Mouse (Mus musculus): ENCODE measurements at regions not wholly inside any gene's neighbourhood (a gene's known extent, or its start where the extent isn't known, plus 50 kb on each side); places are given as distances from the start of the nearest gene placed in this dataset.

- no peak for DNase-seq
Observed at GRCm38 (mm10) chr2:101370991-101371736, 253.4 kb upstream of the Rag2 start.

GRCm38 (mm10) chr2:101371834-101372493 lies 252.6 kb upstream of the Rag2 start:
- no peak for DNase-seq

- DNase-seq, result no peak
Observed at GRCm38 (mm10) chr2:101380595-101380994, 243.9 kb upstream of the Rag2 start.

GRCm38 (mm10) chr2:101415002-101415401 lies 209.5 kb upstream of the Rag2 start:
- DNase-seq, result no peak

- DNase-seq, result no peak
Observed at GRCm38 (mm10) chr2:101416702-101417101, 207.8 kb upstream of the Rag2 start.

- peak; percentile 40 for DNase-seq
Observed at GRCm38 (mm10) chr2:101433141-101433895, 191.2 kb upstream of the Rag2 start.

GRCm38 (mm10) chr2:101440231-101440630 lies 184.3 kb upstream of the Rag2 start:
- DNase-seq, result no peak

GRCm38 (mm10) chr2:101441081-101441630 lies 183.4 kb upstream of the Rag2 start:
- DNase-seq, result no peak

GRCm38 (mm10) chr2:101455591-101455990 lies 168.9 kb upstream of the Rag2 start:
- no peak for DNase-seq

GRCm38 (mm10) chr2:101458959-101459358 lies 165.6 kb upstream of the Rag2 start:
- DNase-seq, result no peak

GRCm38 (mm10) chr2:101462450-101462849 lies 162.1 kb upstream of the Rag2 start:
- no peak for DNase-seq

GRCm38 (mm10) chr2:101464291-101465140 lies 160.0 kb upstream of the Rag2 start:
- no peak for DNase-seq

- DNase-seq, result peak; percentile 16
Observed at GRCm38 (mm10) chr2:101470569-101471100, 153.9 kb upstream of the Rag2 start.

GRCm38 (mm10) chr2:101472449-101473115 lies 151.9 kb upstream of the Rag2 start:
- DNase-seq, result peak; percentile 90

GRCm38 (mm10) chr2:101473116-101473485 lies 151.4 kb upstream of the Rag2 start:
- DNase-seq, result no peak

- DNase-seq, result no peak
Observed at GRCm38 (mm10) chr2:101476862-101477261, 147.7 kb upstream of the Rag2 start.

- peak; percentile 5 for DNase-seq
Observed at GRCm38 (mm10) chr2:101490207-101490606, 134.3 kb upstream of the Rag2 start.

GRCm38 (mm10) chr2:101491762-101492161 lies 132.8 kb upstream of the Rag2 start:
- DNase-seq, result no peak

- DNase-seq, result no peak
Observed at GRCm38 (mm10) chr2:101508116-101508515, 116.4 kb upstream of the Rag2 start.
